Mouse (Mus musculus) layer of hippocampus, adult 6 months (tissue): Measurements from ENCODE around the gene Chmp2a. TPM values are rescaled to one million over a fixed set of nuclear protein-coding genes. Genes with fewer than 3 reads are reported as not detected.

Experiments used
- long read RNA-seq, 2 experiments: library from polyadenylated mRNA; unstranded; transcript quantifications; one replicate each; pipeline ENCODE4 v2.0.0; 2019 to 2020
- polyA plus RNA-seq: library from polyadenylated mRNA; unstranded; fragments of <200 nt; fragmentation: Nextera tagmentation; gene quantifications from 2 replicates; pipeline ENCODE4 v1.2.3, GENCODE M21; 2021

Chmp2a gene
- 316 and 338 TPM in 2 replicates for polyA plus RNA-seq
- long read RNA-seq, experiment 1, transcript Chmp2a-203 (6 exons, 930 nt): minor isoform, 28 of 253 reads
- long read RNA-seq, experiment 1, transcript Chmp2a-201 (6 exons, 949 nt): major isoform, 189 of 253 reads
- long read RNA-seq, experiment 1, partial matches to known transcripts: 23 of 253 reads
- long read RNA-seq, experiment 1, other reads (novel, unspliced or antisense): 8 of 253 reads
- long read RNA-seq, experiment 2, transcript Chmp2a-203 (6 exons, 930 nt): minor isoform, 9 of 85 reads
- long read RNA-seq, experiment 2, transcript Chmp2a-201 (6 exons, 949 nt): major isoform, 53 of 85 reads
- long read RNA-seq, experiment 2, partial matches to known transcripts: 6 of 85 reads
- long read RNA-seq, experiment 2, other reads (novel, unspliced or antisense): 16 of 85 reads

DNA sequence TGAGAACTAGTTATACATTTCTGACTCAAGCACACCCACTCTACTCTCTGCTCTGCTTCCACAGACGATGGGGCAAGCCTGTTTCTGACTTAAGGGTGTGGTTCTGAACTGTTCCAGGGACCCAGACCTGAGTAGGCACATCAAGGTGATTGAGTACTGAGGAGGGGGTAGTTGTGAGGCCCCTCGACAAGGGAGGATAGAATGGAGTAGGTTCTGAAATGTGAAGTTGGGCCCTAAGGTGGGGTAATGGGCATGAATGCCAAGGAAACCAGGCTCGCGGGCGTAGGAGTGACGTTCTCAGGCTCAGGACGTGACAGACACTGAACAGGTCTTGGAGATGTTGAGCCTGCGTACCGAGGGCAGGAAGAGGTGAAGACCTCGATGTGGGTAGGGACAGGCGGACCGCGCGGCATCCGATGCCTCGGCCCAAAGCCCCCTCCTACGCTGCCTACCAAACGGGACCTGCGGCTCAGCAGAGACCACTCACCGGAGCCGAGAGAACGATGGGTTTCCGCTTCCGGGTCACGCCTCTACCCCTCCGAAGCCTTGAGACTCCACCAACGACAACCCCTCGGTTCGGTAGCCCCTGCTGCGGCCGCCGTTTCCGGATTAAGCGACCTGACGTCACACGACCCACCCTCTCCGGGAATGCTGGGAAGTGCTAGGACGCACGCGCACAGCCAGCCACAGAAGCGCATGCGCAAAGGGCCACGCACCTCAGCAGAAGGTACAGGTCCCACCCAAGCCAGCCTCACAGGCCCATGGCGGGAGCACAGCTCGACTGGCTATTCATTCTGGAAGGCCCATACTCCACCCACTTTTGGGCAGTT lies at the start of gene Chmp2a:
Gene Chmp2a (minus strand): TSS at position 660 of the 830 bp plus-strand sequence.

GRCm38 (mm10) chr7:13054287-13055010 lies 19.8 kb upstream of the Chmp2a start, which contains the start of gene Mzf1:
Gene Mzf1 (minus strand): TSS chr7:13054764.

GRCm38 (mm10) chr7:13037901-13038555 lies 3.4 kb upstream of the Chmp2a start, which contains the start of gene Ube2m:
Gene Ube2m (minus strand): TSS chr7:13038275.

GRCm38 (mm10) chr7:13010005-13010908 lies 24.4 kb downstream of the Chmp2a start, which contains the start of gene Zbtb45:
Gene Zbtb45 (minus strand): TSS chr7:13010034.

DNA sequence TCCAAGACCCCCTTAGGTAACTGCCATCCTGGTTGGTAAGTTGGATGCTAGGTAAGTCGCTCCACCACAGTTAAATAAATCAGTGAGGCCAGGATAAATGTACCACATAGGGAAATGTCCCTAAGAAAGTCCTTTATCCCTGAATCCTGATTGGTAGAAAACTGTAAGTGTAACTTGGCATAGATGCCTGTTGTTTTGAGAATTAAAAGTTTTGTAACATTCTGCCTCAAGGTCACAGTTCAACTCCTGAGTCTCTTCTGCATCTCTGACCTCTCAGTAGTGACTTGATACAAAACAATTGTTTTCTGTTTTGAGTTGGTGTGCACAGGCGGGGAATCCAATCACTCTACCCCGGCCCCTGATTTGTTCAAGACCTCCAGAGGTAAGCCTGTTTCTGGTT lies 35.8 kb downstream of the Chmp2a start, which contains the start of gene Trim28:
Gene Trim28 (plus strand): TSS at position 264 of the 400 bp plus-strand sequence.

GRCm38 (mm10) chr7:12998053-12998452 lies 36.6 kb downstream of the Chmp2a start, which contains the start of gene Slc27a5:
Gene Slc27a5 (minus strand): TSS chr7:12998192.

Other genes with a start within 250 kb of the Chmp2a start
- 8.7 and 8.8 TPM in 2 replicates for gene Zscan18, start 231.2 kb downstream of the Chmp2a start, polyA plus RNA-seq
- 7.9 and 9.7 TPM in 2 replicates for gene Zfp329, start 215.9 kb downstream of the Chmp2a start, polyA plus RNA-seq
- gene Zfp110, start 200.0 kb downstream of the Chmp2a start, polyA plus RNA-seq: 8.4 and 8.5 TPM in 2 replicates
- 3.5 TPM in 2 replicates for gene Zfp128, start 153.6 kb downstream of the Chmp2a start, polyA plus RNA-seq
- 11.5 and 11.8 TPM in 2 replicates for gene Zscan22, start 137.0 kb downstream of the Chmp2a start, polyA plus RNA-seq
- gene Rps5, start 112.5 kb downstream of the Chmp2a start, polyA plus RNA-seq: 627 and 629 TPM in 2 replicates
- 0.39 TPM in 2 replicates for gene Rnf225, start 107.4 kb downstream of the Chmp2a start, polyA plus RNA-seq
- gene Zfp324, start 69.0 kb downstream of the Chmp2a start, polyA plus RNA-seq: 2.2 TPM in 2 replicates
- 3.7 and 4.2 TPM in 2 replicates for gene Zfp446, start 57.0 kb downstream of the Chmp2a start, polyA plus RNA-seq
- 0.06 TPM in 1 of 2 replicates, not detected in the other for gene Slc27a5, start 36.6 kb downstream of the Chmp2a start, polyA plus RNA-seq
- 83.4 and 85.0 TPM in 2 replicates for gene Trim28, start 35.7 kb downstream of the Chmp2a start, polyA plus RNA-seq
- gene Zbtb45, start 24.8 kb downstream of the Chmp2a start, polyA plus RNA-seq: 8.1 and 9.6 TPM in 2 replicates
- gene Ube2m, start 3.5 kb upstream of the Chmp2a start, polyA plus RNA-seq: 23.7 and 27.4 TPM in 2 replicates
- gene Mzf1, start 20.0 kb upstream of the Chmp2a start, polyA plus RNA-seq: 6.5 and 7.3 TPM in 2 replicates
- gene Vmn1r85, start 60.4 kb upstream of the Chmp2a start, polyA plus RNA-seq: not detected in 2 replicates
- gene Vmn1r86, start 85.1 kb upstream of the Chmp2a start, polyA plus RNA-seq: not detected in 2 replicates
- gene Vmn1r87, start 105.3 kb upstream of the Chmp2a start, polyA plus RNA-seq: not detected in 2 replicates
- gene Vmn1r88, start 124.8 kb upstream of the Chmp2a start, polyA plus RNA-seq: not detected in 2 replicates
- gene Vmn1r89, start 178.2 kb upstream of the Chmp2a start, polyA plus RNA-seq: not detected in 2 replicates
- 5.2 and 5.4 TPM in 2 replicates for gene Lig1, start 242.5 kb upstream of the Chmp2a start, polyA plus RNA-seq
- gene Zswim9, start 243.9 kb upstream of the Chmp2a start, polyA plus RNA-seq: 2.5 and 2.8 TPM in 2 replicates